Comparison of ENCODE assay signal across 7 mouse cellular contexts in genomic region chr2:180966092-180966882, GRCm38 (mm10). TPM values are rescaled to one million over a fixed set of nuclear protein-coding genes. Genes with fewer than 3 reads are reported as not detected.
DNase-seq lines count a peak whose midpoint lies in the region; ATAC-seq and TF ChIP-seq lines count a peak whose summit lies in the region.

No protein-coding gene starts in this region.

- peak overlapping the region; percentile 91 for H3K9ac ChIP-seq in heart, embryonic 16.5 days (ENCODE audit: low read length)
- peak overlapping the region; percentile 95 for H3K9ac ChIP-seq in limb, embryonic 13.5 days

- H3K9me3 ChIP-seq in heart, embryonic 16.5 days (replicated peaks; ENCODE audit: control insufficient read depth, low read length), result no peaks in the 10 kb centered on the region
- H3K9me3 ChIP-seq in limb, embryonic 13.5 days, result no peaks in the 10 kb centered on the region

- peak overlapping the region; percentile 64 for H3K27ac ChIP-seq in thymus, adult 2 months (ENCODE audit: control insufficient read depth, insufficient read depth, low read length)
- peak overlapping the region; percentile 80 for H3K27ac ChIP-seq in heart, embryonic 16.5 days (ENCODE audit: low read length)
- H3K27ac ChIP-seq in limb, embryonic 13.5 days, result peak overlapping the region; percentile 83

- H3K4me3 ChIP-seq in thymus, adult 2 months (ENCODE audit: control insufficient read depth, insufficient read depth, low read length), result peak overlapping the region; percentile 91
- peak overlapping the region; percentile 73 for H3K4me3 ChIP-seq in heart, embryonic 16.5 days (ENCODE audit: low read length)
- peak overlapping the region; percentile 98 for H3K4me3 ChIP-seq in limb, embryonic 13.5 days

- peaks cover 1% of the 10 kb centered on the region; the same call in 1 of the 2 replicates for H3K36me3 ChIP-seq in thymus, adult 2 months (ENCODE audit: control insufficient read depth, insufficient read depth, low read length)
- H3K36me3 ChIP-seq in heart, embryonic 16.5 days (ENCODE audit: control insufficient read depth, insufficient read depth), result peaks cover 5% of the 10 kb centered on the region
- peaks cover 31% of the 10 kb centered on the region for H3K36me3 ChIP-seq in limb, embryonic 13.5 days

- peaks cover 7% of the 10 kb centered on the region for H3K4me1 ChIP-seq in thymus, adult 2 months (replicated peaks; ENCODE audit: control insufficient read depth, insufficient read depth, low read length)
- H3K4me1 ChIP-seq in heart, embryonic 16.5 days (ENCODE audit: control insufficient read depth, insufficient read depth, low read length), result peaks cover 36% of the 10 kb centered on the region
- H3K4me1 ChIP-seq in limb, embryonic 13.5 days, result peaks cover 23% of the 10 kb centered on the region

- no peaks in the 10 kb centered on the region for H3K27me3 ChIP-seq in thymus, adult 2 months (ENCODE audit: control insufficient read depth, insufficient read depth, low read length)
- no peaks in the 10 kb centered on the region for H3K27me3 ChIP-seq in heart, embryonic 16.5 days (ENCODE audit: control insufficient read depth, insufficient read depth, low read length)
- no peaks in the 10 kb centered on the region for H3K27me3 ChIP-seq in limb, embryonic 13.5 days

- peak; percentile 16 for DNase-seq in thymus, adult 2 months
- DNase-seq in thymus, postnatal 36 days, result no peak
- DNase-seq in c-Kit-positive CD71-positive TER-119-positive erythroid progenitor cells, embryonic 14.5 days (ENCODE audit: low spot score), result peak; percentile 23
- peak; percentile 72 for DNase-seq in naive thymus-derived CD4-positive, alpha-beta T cell, adult 2 months (ENCODE audit: low read depth)
- DNase-seq in yolk sac, embryonic 10.5 days (ENCODE audit: low spot score), result no peak

- 3% methylated on average over 14 of the region's 14 CpGs for WGBS in thymus, adult 2 months
- WGBS in heart, embryonic 16.5 days, result 9% methylated on average over 14 of the region's 14 CpGs
- 9% methylated on average over 14 of the region's 14 CpGs for WGBS in limb, embryonic 13.5 days

- no peak for TF ChIP-seq CTCF in thymus, adult 2 months (IDR thresholded peaks at IDR 0.05; ENCODE audit: borderline replicate concordance, control insufficient read depth, extremely low read depth, insufficient read depth, low read length, poor library complexity)

- no peak for TF ChIP-seq POLR2A in thymus, adult 2 months (IDR thresholded peaks at IDR 0.05; ENCODE audit: control insufficient read depth, extremely low read depth, insufficient read depth, low read length, poor library complexity)

- ATAC-seq in heart, embryonic 16.5 days (replicated peaks; ENCODE audit: extremely low read depth, insufficient read depth, low FRiP score), result no peak
- no peak for ATAC-seq in limb, embryonic 13.5 days (ENCODE audit: low FRiP score, low read depth)

- peak overlapping the region; percentile 81 for H3K4me2 ChIP-seq in heart, embryonic 16.5 days (ENCODE audit: low read depth, low read length)
- peak overlapping the region; percentile 84 for H3K4me2 ChIP-seq in limb, embryonic 13.5 days (replicated peaks)

RNA-seq across cellular contexts. Expression of gene Arfgap1, which starts 0.7 kb away (rescaled TPM):
- polyA plus RNA-seq in thymus, adult 2 months (2012; rRNA removed), result 65.5 and 68.4 TPM in 2 replicates
- polyA plus RNA-seq in heart, embryonic 16.5 days (2015; fragmentation: Nextera tagmentation; extraction: Ambion mirVana), result 76.1 and 86.1 TPM in 2 replicates
- polyA plus RNA-seq in limb, embryonic 13.5 days (2015; fragmentation: Nextera tagmentation; extraction: Ambion mirVana), result 143 and 156 TPM in 2 replicates

RNA-seq across cellular contexts. Expression of gene Nkain4, which starts 11.8 kb away (rescaled TPM):
- polyA plus RNA-seq in thymus, adult 2 months (2012; rRNA removed), result 12.5 and 24.6 TPM in 2 replicates
- 41.0 TPM in 2 replicates for polyA plus RNA-seq in heart, embryonic 16.5 days (2015; fragmentation: Nextera tagmentation; extraction: Ambion mirVana)
- polyA plus RNA-seq in limb, embryonic 13.5 days (2015; fragmentation: Nextera tagmentation; extraction: Ambion mirVana), result 7.7 and 10.6 TPM in 2 replicates

RNA-seq across cellular contexts. Expression of gene Col20a1, which starts 20.0 kb away (rescaled TPM):
- 2.5 and 3.3 TPM in 2 replicates for polyA plus RNA-seq in thymus, adult 2 months (2012; rRNA removed)
- polyA plus RNA-seq in heart, embryonic 16.5 days (2015; fragmentation: Nextera tagmentation; extraction: Ambion mirVana), result 0.07 and 0.30 TPM in 2 replicates
- 1.4 and 1.6 TPM in 2 replicates for polyA plus RNA-seq in limb, embryonic 13.5 days (2015; fragmentation: Nextera tagmentation; extraction: Ambion mirVana)

RNA-seq across cellular contexts. Expression of gene Birc7, which starts 37.5 kb away (rescaled TPM):
- 0.08 and 0.19 TPM in 2 replicates for polyA plus RNA-seq in thymus, adult 2 months (2012; rRNA removed)
- 0.09 and 0.27 TPM in 2 replicates for polyA plus RNA-seq in heart, embryonic 16.5 days (2015; fragmentation: Nextera tagmentation; extraction: Ambion mirVana)
- not detected in 2 replicates for polyA plus RNA-seq in limb, embryonic 13.5 days (2015; fragmentation: Nextera tagmentation; extraction: Ambion mirVana)

RNA-seq across cellular contexts. Expression of gene Ythdf1, which starts 45.5 kb away (rescaled TPM):
- 76.7 and 78.3 TPM in 2 replicates for polyA plus RNA-seq in thymus, adult 2 months (2012; rRNA removed)
- polyA plus RNA-seq in heart, embryonic 16.5 days (2015; fragmentation: Nextera tagmentation; extraction: Ambion mirVana), result 17.5 and 33.9 TPM in 2 replicates
- 60.6 and 66.8 TPM in 2 replicates for polyA plus RNA-seq in limb, embryonic 13.5 days (2015; fragmentation: Nextera tagmentation; extraction: Ambion mirVana)

Comparison
In these comparisons a context has a peak if more than half of its experiments do, and no peak if none do; other contexts are left out.
1. DNase-seq: peak in thymus, adult 2 months (single experiment), c-Kit-positive CD71-positive TER-119-positive erythroid progenitor cells, embryonic 14.5 days (single experiment) and naive thymus-derived CD4-positive, alpha-beta T cell, adult 2 months (single experiment); none in thymus, postnatal 36 days (0 of 2) and yolk sac, embryonic 10.5 days (single experiment).
2. Peak in every context shown above with its lines, with median percentiles within 50 percentile points of each other: H3K27ac ChIP-seq and H3K4me3 ChIP-seq.